Mouse (Mus musculus) lung, adult 2 months (tissue): ENCODE results near the gene Pet100. TPM values are rescaled to one million over a fixed set of nuclear protein-coding genes. Genes with fewer than 3 reads are reported as not detected.

Source experiments
- DNase-seq: peaks from one replicate; pipeline ENCODE4 v3.0.0; 2022
- H3K4me1 ChIP-seq: fragments of 200-500 bp; 2 replicates; pipeline ENCODE4 v1.6.1; 2011; ENCODE audit warnings: low read length; ENCODE audit not compliant: control insufficient read depth, insufficient read depth
- H3K4me3 ChIP-seq: fragments of 200-500 bp; replicated peaks from 2 replicates; pipeline ENCODE3; 2011; ENCODE audit warnings: low read depth, mild to moderate bottlenecking, control low read depth, low read length; ENCODE audit errors: extremely low read depth
- CTCF ChIP-seq: fragments of 200-500 bp; IDR thresholded peaks from 2 replicates; pipeline ENCODE4 v1.5.1; 2011; ENCODE audit warnings: mild to moderate bottlenecking, low read length, control low read depth; ENCODE audit not compliant: insufficient read depth
- POLR2A ChIP-seq: fragments of 200-500 bp; IDR thresholded peaks from 2 replicates; pipeline ENCODE4 v1.6.1; 2011; ENCODE audit warnings: low read depth, mild to moderate bottlenecking, control low read depth, low read length, borderline replicate concordance; ENCODE audit errors: extremely low read depth
- WGBS: fragments of 180-500 bp; shearing (Covaris S2); methylation state at CpG from one replicate; pipeline ENCODE4 v1.1.7; 2018; 5-methylcytosine and 5-hydroxymethylcytosine counted together
- polyA plus RNA-seq: library from polyadenylated mRNA; depleted of rRNA; stranded (reverse); fragments of >200 nt; gene quantifications from 2 replicates; pipeline ENCODE4 v1.2.3, GENCODE M21; 2012

Gene Pet100
- polyA plus RNA-seq, 1 experiment = 10.0 TPM

GRCm38 (mm10) chr8:3622119-3622518, 771 bp downstream of the Pet100 start:
- 58% methylated on average over 8 of the region's 8 CpGs for WGBS
- no peak overlapping the region for H3K4me3 ChIP-seq

GRCm38 (mm10) chr8:3625445-3625844, 4.1 kb downstream of the Pet100 start, which contains the start of gene Pcp2:
Pcp2 (minus strand) TSS chr8:3625545.
- 53% methylated on average over 1 of the region's 1 CpGs for WGBS

More at GRCm38 (mm10) chr8:3622119-3622518, 771 bp downstream of the Pet100 start:
- TF ChIP-seq CTCF (no peak), POLR2A (no peak)
- DNase-seq = no peak
- no peaks in the 10 kb centered on the region; the same call in 1 of the 2 replicates for H3K4me1 ChIP-seq

GRCm38 (mm10) chr8:3626971-3627370, 5.6 kb downstream of the Pet100 start:
- no peak for TF ChIP-seq POLR2A
- TF ChIP-seq CTCF = no peak
- no peak overlapping the region for H3K4me3 ChIP-seq
- WGBS = 31% methylated on average over 5 of the region's 5 CpGs
- no peak for DNase-seq
- no peaks in the 10 kb centered on the region for H3K4me1 ChIP-seq

More at GRCm38 (mm10) chr8:3625445-3625844, 4.1 kb downstream of the Pet100 start, which contains the start of gene Pcp2:
- Histone ChIP-seq H3K4me3 (no peak within 1 kb of the TSS), H3K4me1 (no peaks in the 10 kb centered on the region)
- TF ChIP-seq POLR2A (no peak), CTCF (no peak)
- DNase-seq = no peak

GRCm38 (mm10) chr8:3628014-3628413, 6.7 kb downstream of the Pet100 start:
- Histone ChIP-seq H3K4me1 (no peaks in the 10 kb centered on the region), H3K4me3 (no peak overlapping the region)
- TF ChIP-seq CTCF (no peak), POLR2A (no peak)
- DNase-seq = no peak
- 28% methylated on average over 5 of the region's 5 CpGs for WGBS

- DNase-seq = peak; percentile 79
- 5% methylated on average over 47 of the region's 47 CpGs for WGBS
- H3K4me1 ChIP-seq = no peaks in the 10 kb centered on the region
- peak; percentile 64; the same call in 1 of the 2 replicates for TF ChIP-seq POLR2A
- TF ChIP-seq CTCF = no peak
- H3K4me3 ChIP-seq = peak within 1 kb of the TSS; percentile 81
Measured at GRCm38 (mm10) chr8:3630647-3631477, 9.5 kb downstream of the Pet100 start, which contains the start of gene Stxbp2. Stxbp2 (plus strand) TSS chr8:3630955.

- H3K4me3 ChIP-seq = peak overlapping the region; percentile 81
- DNase-seq = peak; percentile 24
- 9% methylated on average over 8 of the region's 8 CpGs for WGBS
- no peaks in the 10 kb centered on the region for H3K4me1 ChIP-seq
- TF ChIP-seq CTCF (no peak), POLR2A (no peak)
Measured at GRCm38 (mm10) chr8:3631478-3631875, 10.1 kb downstream of the Pet100 start.

- TF ChIP-seq POLR2A (no peak), CTCF (peak; percentile 36; the same call in 1 of the 2 replicates)
- no peaks in the 10 kb centered on the region for H3K4me1 ChIP-seq
- H3K4me3 ChIP-seq = no peak overlapping the region
- WGBS = 18% methylated on average over 5 of the region's 5 CpGs
- DNase-seq = peak; percentile 58
Measured at GRCm38 (mm10) chr8:3645804-3646203, 24.5 kb downstream of the Pet100 start.

GRCm38 (mm10) chr8:3646824-3647531, 25.6 kb downstream of the Pet100 start:
- Histone ChIP-seq H3K4me3 (no peak overlapping the region), H3K4me1 (no peaks in the 10 kb centered on the region)
- TF ChIP-seq CTCF = no peak
- no peak for TF ChIP-seq POLR2A
- DNase-seq = no peak
- WGBS = 70% methylated on average over 6 of the region's 6 CpGs

- DNase-seq = no peak
- TF ChIP-seq CTCF (no peak), POLR2A (no peak)
- H3K4me1 ChIP-seq = no peaks in the 10 kb centered on the region
- no peak overlapping the region for H3K4me3 ChIP-seq
- 66% methylated on average over 4 of the region's 4 CpGs for WGBS
Measured at GRCm38 (mm10) chr8:3647561-3647960, 26.2 kb downstream of the Pet100 start.
